In genomic region chr17:24352370-24353194, GRCm38 (mm10) we compare ENCODE assay signal across 8 mouse cellular contexts. TPM values are rescaled to one million over a fixed set of nuclear protein-coding genes. Genes with fewer than 3 reads are reported as not detected.
DNase-seq lines count a peak whose midpoint lies in the region; ATAC-seq and TF ChIP-seq lines count a peak whose summit lies in the region.

No protein-coding gene starts in this region.

- H3K9me3 ChIP-seq in forebrain, embryonic 12.5 days = no peaks in the 10 kb centered on the region

- TF ChIP-seq POLR2A in myocyte (IDR thresholded peaks at IDR 0.05; ENCODE audit: insufficient read length, low read depth) = no peak

- peak overlapping the region; percentile 90 for H3K27ac ChIP-seq in layer of hippocampus, adult 2 months
- peak overlapping the region; percentile 74 for H3K27ac ChIP-seq in forebrain, embryonic 12.5 days

- peak overlapping the region; percentile 87 for H3K9ac ChIP-seq in forebrain, embryonic 12.5 days

- POLR2A ChIA-PET in Patski (lab: Charles Lee) = no interaction called here

- peak; percentile 40 for ATAC-seq in Patski
- ATAC-seq in forebrain, embryonic 12.5 days (ENCODE audit: low FRiP score) = peak; percentile 57

- WGBS in forebrain, embryonic 12.5 days = 1% methylated on average over 36 of the region's 36 CpGs

- H3K79me2 ChIP-seq in myocyte (ENCODE audit: control insufficient read depth, insufficient read depth) = no peaks in the 10 kb centered on the region

- no peaks in the 10 kb centered on the region for H3K36me3 ChIP-seq in forebrain, embryonic 12.5 days (replicated peaks)
- no peaks in the 10 kb centered on the region for H3K36me3 ChIP-seq in myocyte (ENCODE audit: control insufficient read depth, insufficient read depth)

- H3K4me1 ChIP-seq in forebrain, embryonic 12.5 days = peaks cover 31% of the 10 kb centered on the region

- CTCF ChIA-PET in Patski (lab: Charles Lee) = interaction anchor here (0.6 to 1.3 kb wide), 9 partner anchors 9 to 100 kb away, joined by 3 to 5 read pairs (median 4); no protein-coding TSS in a partner anchor

- in situ Hi-C loops in Patski (cut with MboI; ENCODE audit: low pct_unique_long_range_greater_than_20kb) = no loop called here

- DNase-seq in layer of hippocampus, adult 2 months (ENCODE audit: low spot score in 2 of 2) = no peak
- no peak for DNase-seq in layer of hippocampus, adult 9-11 months
- no peak for DNase-seq in Patski (ENCODE audit: low read depth, low spot score)
- DNase-seq in kidney, postnatal 10 days = peak; percentile 71
- DNase-seq in frontal cortex, postnatal 10 days (ENCODE audit: low spot score in 2 of 2) = no peak
- no peak for DNase-seq in adrenal gland, postnatal 10 days

- no peak overlapping the region for H3ac ChIP-seq in myocyte (ENCODE audit: control insufficient read depth, insufficient read length)

- no peak for TF ChIP-seq CTCF in layer of hippocampus, adult 2 months (conservative IDR thresholded peaks at IDR 0.05)
- TF ChIP-seq CTCF in Patski (IDR thresholded peaks at IDR 0.05) = no peak

- peaks cover 5% of the 10 kb centered on the region for H3K27me3 ChIP-seq in Patski
- H3K27me3 ChIP-seq in forebrain, embryonic 12.5 days = peaks cover 24% of the 10 kb centered on the region
- peaks cover 12% of the 10 kb centered on the region for H3K27me3 ChIP-seq in myocyte (ENCODE audit: control insufficient read depth, insufficient read depth, insufficient read length)

- peak overlapping the region; percentile 91 for H3K4me2 ChIP-seq in forebrain, embryonic 12.5 days
- peak overlapping the region; percentile 94 for H3K4me2 ChIP-seq in myocyte (ENCODE audit: low read depth)

- H3K4me3 ChIP-seq in layer of hippocampus, adult 2 months = peak overlapping the region; percentile 96
- H3K4me3 ChIP-seq in forebrain, embryonic 12.5 days (replicated peaks) = peak overlapping the region; percentile 81
- H3K4me3 ChIP-seq in myocyte = peak overlapping the region; percentile 14

TF ChIP-seq in myocyte, 11 proteins besides CTCF, POLR2A, EP300 and RAD21:
- TF ChIP-seq TCF12 (IDR thresholded peaks at IDR 0.05; ENCODE audit: insufficient read depth, poor library complexity, severe bottlenecking) (no peak), CEBPB (IDR thresholded peaks at IDR 0.05; ENCODE audit: insufficient read depth, poor library complexity, severe bottlenecking) (no peak), E2F4 (IDR thresholded peaks at IDR 0.05; ENCODE audit: insufficient read depth) (no peak), SRF (IDR thresholded peaks at IDR 0.05; ENCODE audit: control insufficient read depth, insufficient read length, low read depth) (no peak), MYOG (IDR thresholded peaks at IDR 0.05; ENCODE audit: control insufficient read depth in 1 of 3, insufficient read depth in 1 of 3, insufficient read length in 2 of 3, low read depth in 2 of 3) (no peak), REST (IDR thresholded peaks at IDR 0.05; ENCODE audit: insufficient read depth, insufficient read length) (no peak), POLR2AphosphoS2 (IDR thresholded peaks at IDR 0.05; ENCODE audit: insufficient read length, low read depth) (no peak), MYOD1 (IDR thresholded peaks at IDR 0.05; ENCODE audit: control insufficient read depth in 1 of 3, insufficient read length in 2 of 3, low read depth in 2 of 3) (no peak), USF1 (IDR thresholded peaks at IDR 0.05; ENCODE audit: low read depth) (no peak), TCF3 (IDR thresholded peaks at IDR 0.05; ENCODE audit: insufficient read length, low read depth) (no peak), MAX (IDR thresholded peaks at IDR 0.05; ENCODE audit: low read depth) (no peak)
TF ChIP-seq in myocyte: peak in this region for 0.

RNA-seq across cellular contexts. Expression of gene Abca3, which starts 0.8 kb away (rescaled TPM):
- total RNA-seq in layer of hippocampus, adult 2 months (2021) = 10 to 100 TPM; 64.6 to 66.9 TPM
- 53.4 TPM for polyA plus RNA-seq in Patski (2021)
- polyA plus RNA-seq in forebrain, embryonic 12.5 days (2016; fragmentation: Nextera tagmentation; extraction: Ambion mirVana) = 17.7 and 18.0 TPM in 2 replicates
- 1.4 TPM for polyA plus RNA-seq in myocyte (2012; fragmentation: generic; extraction: Trizol)
- total RNA-seq in adrenal gland, postnatal 10 days (2021) = 10 to 100 TPM; 21.8 to 28.3 TPM

RNA-seq across cellular contexts. Expression of gene Abca17, which starts 1.7 kb away (rescaled TPM):
- 1 to 10 TPM in 1 of 2 experiments, under 1 TPM in 1; 0.69 to 1.2 TPM for total RNA-seq in layer of hippocampus, adult 2 months (2021)
- 0.08 TPM for polyA plus RNA-seq in Patski (2021)
- not detected in 2 replicates for polyA plus RNA-seq in forebrain, embryonic 12.5 days (2016; fragmentation: Nextera tagmentation; extraction: Ambion mirVana)
- polyA plus RNA-seq in myocyte (2012; fragmentation: generic; extraction: Trizol) = not detected
- total RNA-seq in adrenal gland, postnatal 10 days (2021) = under 1 TPM in 1 of 2 experiments, not detected in 1; 0.09 TPM

Comparison
In these comparisons a context has a peak if more than half of its experiments do, and no peak if none do; other contexts are left out.
1. H3K4me3 ChIP-seq: peak in every context shown above with its lines; median percentile 96 in layer of hippocampus, adult 2 months; 81 in forebrain, embryonic 12.5 days; 14 in myocyte.